Mouse (Mus musculus) thymus, adult 2 months (tissue): ENCODE measurements around the gene Gramd2.

Experiments used
- CTCF ChIP-seq: fragments of 200-500 bp; IDR thresholded peaks from 2 replicates; pipeline ENCODE4 v1.5.1; 2012; ENCODE audit warnings: mild to moderate bottlenecking, control low read depth, low read length, moderate library complexity, borderline replicate concordance; ENCODE audit not compliant: control insufficient read depth, poor library complexity, insufficient read depth; ENCODE audit errors: extremely low read depth
- POLR2A ChIP-seq: fragments of 200-500 bp; IDR thresholded peaks from 2 replicates; pipeline ENCODE4 v1.6.1; 2012; ENCODE audit warnings: mild to moderate bottlenecking, low read length, control low read depth, moderate library complexity; ENCODE audit not compliant: control insufficient read depth, poor library complexity, insufficient read depth; ENCODE audit errors: extremely low read depth

DNA sequence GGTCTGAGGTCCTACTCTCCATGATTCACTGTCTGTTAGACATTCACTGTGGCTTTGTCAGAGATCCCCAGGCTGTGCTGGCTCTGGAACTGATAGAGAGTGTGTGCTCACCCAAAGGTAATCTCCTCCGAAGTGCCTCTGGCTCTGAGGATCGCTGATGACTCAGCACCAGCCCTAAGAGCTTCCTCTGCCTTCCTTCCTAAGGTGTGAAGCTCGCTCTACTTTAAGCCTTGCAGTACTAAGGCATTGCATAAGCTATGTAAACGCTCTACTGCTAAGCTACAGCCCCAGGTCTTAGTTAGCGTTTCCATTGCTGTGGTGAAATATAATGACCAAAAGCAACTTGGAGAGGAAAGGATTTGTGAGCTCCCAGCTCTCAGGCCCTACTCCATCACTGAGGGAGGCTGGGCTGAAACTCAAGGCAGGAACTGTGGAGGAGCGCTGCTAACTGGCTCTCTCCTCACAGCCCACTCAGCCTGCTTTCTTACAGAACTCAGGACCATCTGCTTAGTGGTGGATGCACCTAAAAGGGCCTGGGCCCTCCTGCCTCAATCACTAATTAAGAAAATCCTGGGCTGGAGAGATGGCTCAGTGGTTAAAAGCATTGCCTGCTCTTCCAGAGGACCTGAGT is 7.6 kb downstream of the Gramd2 start:
- no peak for TF ChIP-seq CTCF
- TF ChIP-seq POLR2A, result no peak
